Mouse (Mus musculus) spleen, adult 12 weeks (tissue): ENCODE data around the gene Tax1bp1.

Experiments
- DNase-seq: peaks from one replicate; pipeline ENCODE4 v3.0.0; 2022; ENCODE audit warnings: low spot score

Tax1bp1 gene

DNA sequence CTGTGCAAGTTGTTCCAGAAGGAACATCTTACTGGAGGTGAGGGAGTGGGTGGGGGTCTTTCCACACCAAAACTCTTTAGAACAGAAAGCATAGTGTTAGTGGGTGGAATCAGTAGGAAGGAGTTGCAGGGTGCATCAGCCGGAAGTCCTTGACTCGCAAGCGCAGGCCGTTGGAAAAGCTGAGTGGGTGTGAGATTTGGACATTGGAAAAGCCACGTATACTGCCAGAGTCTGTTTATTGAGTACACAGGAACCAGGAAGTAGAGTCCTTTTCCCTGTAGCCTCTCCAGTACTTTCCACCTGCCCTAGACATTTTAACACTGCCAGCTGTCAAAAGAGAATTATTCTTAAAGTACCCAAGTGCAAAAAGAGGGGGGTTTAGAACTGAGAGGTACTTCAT lies 5.7 kb upstream of the Tax1bp1 start:
- no peak for DNase-seq

DNA sequence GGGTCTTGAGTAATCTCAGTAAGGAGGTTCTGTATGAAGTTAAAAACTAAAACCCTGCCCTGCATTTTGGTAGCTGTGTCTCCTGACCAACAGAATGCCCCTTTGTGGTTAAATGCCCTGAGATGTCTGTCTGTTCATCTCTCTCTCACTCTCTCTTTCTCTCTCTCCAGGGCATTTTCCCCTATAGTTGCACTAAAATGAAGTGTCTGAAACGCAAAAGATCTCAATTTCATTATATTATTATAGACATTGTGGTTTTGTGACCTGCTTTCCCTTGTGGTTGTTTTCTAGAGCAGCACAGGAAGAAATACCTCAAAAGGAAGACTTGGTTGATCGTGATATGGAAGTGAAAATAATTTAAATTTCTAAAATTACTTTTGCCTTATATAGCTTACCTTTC lies 966 bp upstream of the Tax1bp1 start:
- DNase-seq, result no peak

DNA sequence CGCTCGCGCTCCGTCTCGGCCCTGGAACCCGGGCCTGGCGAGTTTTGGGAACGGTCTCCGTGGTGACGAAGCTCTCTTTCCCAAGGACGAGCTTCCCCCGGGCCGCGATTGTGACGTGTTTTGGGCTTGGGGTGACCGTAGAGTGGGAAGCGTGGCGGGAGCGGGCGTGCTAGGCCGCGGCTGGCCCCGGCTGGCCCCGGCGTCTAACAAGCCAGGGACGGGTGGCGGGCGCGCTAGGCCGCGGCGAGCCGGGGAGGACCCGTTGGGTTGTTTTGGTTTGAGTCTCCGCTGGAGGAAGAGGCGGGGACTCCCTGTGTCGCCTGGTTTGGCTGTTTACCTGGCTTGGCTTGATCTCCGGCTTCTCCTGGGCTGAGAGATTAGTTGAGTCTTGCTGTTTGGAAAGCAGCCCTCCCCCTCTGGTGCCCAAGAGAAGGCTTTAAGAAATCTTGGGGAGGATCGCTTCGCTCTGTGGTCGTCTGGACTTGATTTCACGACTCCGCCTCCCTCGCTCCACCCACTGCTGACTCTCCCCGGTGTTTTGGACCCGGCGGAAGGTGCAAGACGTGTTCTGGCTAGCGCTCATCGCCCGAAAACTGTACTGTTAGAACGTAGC lies 474 bp downstream of the Tax1bp1 start:
- DNase-seq, result peak; percentile 83

DNA sequence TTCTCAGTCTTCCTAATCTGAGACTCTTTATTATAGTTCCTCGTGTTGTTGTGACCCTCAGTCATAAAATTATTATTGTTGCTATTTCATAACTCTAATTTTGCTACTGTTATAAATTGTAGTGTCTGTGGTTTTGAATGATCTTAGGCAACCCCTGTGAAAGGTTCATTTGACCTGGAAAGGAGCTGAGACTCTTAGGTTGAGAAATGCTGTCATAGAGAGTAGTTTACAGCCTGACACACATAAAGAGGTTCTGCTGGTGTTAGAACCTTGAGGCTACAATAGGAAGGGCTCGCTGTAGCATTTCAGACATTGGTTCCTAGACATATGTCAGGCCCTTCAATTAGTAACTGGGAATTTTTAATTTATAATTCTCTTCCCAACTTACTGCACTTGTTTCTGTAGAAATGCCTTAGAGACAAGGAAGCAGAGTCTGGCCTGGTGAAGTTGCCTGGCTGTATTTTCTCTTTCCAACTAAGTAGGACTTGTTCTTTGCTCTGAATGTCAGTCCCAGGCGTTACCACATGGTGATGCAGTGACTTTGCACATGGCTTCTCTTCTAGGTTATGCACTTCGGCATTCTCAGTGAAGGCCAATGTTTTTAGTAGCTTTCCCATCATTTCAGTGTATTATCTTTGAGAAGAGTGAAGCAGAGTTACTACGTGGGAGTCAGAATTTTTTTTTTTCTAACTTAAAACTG lies 4.1 kb downstream of the Tax1bp1 start:
- no peak for DNase-seq

DNA sequence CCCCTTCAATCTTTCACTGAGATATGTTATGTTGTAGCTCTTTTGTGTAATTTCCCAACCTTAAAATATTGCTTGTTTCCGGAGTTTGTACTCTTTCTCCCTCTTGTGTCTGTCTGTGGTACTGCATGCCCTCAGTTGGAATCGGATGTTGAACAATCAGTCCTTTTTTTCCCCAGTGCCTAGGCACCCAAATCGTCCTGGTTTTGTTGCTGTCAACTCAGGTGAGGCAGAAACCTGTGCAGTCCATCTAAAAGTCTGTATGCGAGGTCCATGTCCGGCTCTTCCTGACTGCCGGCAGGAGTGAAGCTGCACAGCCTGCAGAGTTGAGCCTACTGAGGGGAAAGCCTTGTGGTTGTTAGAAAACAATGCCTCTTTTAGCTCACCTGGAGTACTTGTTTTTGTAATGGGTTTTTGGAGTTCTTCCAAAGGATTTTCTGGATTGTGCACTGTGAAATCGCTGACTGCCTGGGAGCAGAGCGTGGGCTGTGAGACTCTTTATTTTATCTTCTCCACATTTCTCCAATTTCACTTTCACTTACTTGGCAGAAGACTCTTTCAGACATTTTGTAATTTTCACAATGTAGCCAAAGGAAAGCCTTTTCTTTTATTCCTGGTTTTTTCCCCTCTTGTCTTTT lies 11.4 kb downstream of the Tax1bp1 start:
- peak; percentile 31 for DNase-seq

DNA sequence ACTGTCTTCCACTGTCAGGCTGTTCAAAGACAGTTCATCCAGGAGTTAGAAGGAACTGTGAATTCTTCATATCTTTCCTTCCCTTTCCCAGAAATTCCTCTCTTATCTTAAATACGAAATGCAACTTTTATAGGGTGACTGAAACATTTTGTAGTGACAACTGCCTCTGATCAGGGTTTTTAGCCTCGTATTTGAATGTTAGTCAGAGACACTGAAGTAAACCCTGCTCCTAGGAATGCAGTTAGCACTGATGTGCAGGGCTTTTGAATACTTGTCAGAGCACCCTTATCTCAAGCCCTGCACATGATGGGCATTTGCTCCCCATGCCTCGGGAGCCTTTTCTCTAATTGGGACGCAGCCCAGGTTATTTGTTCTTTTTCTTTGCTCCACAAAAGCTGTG lies 16.8 kb downstream of the Tax1bp1 start:
- DNase-seq, result no peak

DNA sequence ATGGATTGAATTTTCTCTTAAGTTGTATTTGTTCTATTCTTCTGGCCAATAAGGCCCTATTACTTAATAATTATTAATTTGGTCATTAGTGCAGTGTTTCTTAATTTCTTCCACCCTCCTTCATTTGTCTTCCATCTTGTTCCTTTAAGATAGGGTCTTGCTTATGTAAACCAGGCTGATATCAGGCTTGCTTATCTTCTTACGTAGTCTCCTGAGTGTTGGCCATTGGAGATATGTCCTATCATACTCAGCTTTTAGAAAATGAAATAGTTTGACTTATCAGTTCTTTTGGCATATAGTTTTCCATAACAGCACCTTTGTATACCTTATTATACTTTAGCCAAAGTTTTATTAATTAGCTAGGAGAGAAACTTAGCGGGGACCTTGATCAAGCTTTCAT lies 21.1 kb downstream of the Tax1bp1 start:
- no peak for DNase-seq

DNA sequence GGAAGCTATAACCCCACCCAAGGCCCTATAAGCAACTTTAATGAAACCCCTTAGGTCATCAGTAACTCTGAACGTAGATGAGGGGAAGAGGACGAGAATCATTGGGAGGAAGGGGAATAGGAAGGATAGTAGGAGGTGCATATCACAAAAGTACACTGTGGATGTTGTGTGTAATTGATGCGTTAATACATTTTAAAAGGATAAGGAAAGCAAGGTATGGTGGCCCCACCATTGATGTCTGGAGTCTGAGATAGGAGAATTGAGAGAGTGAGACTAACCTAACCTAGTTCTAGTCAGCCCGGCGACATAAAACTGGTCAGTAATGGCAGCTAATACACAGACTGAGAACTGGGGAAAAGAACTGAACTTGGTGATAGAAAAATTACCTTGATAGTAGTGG lies 39.3 kb downstream of the Tax1bp1 start:
- no peak for DNase-seq

DNA sequence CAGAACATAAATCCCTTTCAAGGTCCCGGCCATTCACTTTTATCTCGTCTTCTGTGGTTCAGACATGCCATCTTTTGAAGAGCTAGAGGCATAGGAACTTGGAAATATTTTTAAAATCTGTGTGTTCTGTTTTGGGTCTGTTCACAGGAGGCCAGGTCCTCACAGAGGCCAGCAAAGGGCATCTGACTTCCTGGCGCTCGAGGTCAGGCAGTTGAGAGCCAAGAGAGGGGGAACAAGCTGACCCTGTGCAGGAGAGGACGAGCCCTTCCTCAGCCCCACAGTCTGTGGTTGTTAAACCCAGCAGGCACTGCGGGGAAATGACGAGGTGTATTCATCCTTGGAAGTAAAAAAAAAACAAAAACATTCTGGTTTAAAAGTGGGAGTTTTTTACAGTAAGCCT lies 51.7 kb downstream of the Tax1bp1 start:
- no peak for DNase-seq

DNA sequence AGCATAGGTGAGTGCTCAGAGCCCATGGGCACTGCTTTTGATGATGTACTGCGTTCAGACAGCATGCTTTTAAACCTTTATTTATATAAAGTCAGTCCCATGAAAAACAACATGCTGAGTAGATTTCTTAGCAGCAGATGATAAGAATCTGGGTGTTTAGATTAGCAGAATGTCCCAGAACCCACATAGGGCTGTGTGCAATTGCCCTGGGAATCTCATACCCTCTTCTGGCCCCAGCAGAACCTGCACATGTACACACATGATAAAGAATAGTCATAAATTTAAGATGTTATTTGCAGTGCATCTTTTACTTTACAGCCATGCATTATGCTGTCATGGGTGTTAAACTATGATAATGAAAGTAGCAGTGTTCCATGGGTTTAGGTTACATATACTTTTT lies 57.3 kb downstream of the Tax1bp1 start:
- DNase-seq, result no peak

DNA sequence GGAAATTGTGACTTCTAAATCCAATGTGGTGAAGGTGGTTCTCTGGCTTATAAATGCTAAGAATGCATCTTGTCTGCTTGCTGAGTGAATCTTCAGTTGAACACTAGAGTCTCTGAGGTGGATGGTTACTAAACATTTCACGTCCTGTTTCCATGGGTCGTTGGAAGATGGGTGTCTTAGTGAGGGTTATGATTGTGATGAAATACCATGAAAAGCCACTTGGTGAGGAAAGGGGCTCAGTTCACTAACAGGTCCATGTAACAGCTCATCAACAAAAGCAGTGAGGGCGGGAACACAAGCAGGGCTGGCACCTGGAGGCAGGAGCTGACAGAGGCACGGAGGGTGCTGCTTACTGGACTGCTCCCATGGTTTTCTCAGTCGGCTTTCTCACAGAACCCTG lies 59.6 kb downstream of the Tax1bp1 start:
- no peak for DNase-seq

DNA sequence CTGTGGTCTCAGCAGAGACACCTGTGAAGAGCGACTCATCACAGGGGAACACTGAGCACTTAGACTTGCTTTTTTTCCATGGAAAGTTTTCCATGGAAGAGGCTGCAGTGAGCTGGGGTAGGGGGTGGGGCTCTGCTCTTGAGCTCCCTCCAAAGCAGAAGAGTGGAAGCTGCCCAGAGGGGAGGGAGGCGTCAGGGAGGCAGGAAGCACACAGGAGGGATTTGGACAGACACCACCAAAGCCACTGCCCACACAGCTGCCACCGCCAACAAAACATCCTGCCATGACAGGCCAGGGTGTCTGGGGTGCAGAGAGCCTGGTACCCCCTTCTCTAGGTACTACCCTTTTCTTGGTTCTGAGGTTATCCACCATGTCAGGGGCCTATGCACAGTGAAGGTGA lies 61.8 kb downstream of the Tax1bp1 start:
- no peak for DNase-seq

DNA sequence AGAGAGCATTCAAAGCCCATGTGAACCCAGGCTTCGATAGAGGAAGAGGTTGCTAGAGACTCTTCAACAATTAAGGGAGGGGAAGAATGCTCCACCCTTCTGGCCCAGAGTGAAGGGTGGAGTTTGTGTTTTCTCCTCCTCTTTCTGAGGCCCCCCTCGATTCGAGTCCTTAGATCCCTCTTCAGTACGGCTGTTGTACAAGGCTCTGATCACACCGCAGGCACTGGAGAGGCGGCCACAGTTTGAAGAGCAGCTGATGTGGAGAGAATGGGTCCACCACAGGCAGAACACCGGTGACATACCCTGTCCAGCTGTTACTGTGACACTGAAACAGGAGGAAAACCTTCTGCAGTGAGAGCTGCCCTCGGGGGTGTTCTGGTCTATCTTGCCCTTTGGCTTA lies 62.4 kb downstream of the Tax1bp1 start:
- DNase-seq, result no peak

DNA sequence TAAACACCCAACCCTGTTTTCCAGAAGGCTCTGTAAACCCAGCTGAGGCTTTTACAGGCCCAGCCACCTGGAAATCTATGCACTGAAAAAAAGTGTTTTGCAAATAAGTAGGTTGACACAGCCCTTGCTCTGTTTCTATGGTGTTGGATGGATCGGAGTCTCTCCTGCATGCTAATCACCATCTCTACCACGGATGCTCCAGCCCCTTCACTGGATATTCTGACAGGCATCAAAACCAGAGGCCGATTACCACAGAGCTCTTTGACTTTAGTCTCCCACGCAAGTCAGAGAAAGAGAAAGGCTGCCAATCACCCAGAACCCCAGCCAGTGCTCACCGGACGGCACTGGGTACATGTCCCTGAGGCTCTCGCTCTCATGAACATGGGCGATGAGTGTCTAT lies 63.5 kb downstream of the Tax1bp1 start:
- DNase-seq, result no peak

DNA sequence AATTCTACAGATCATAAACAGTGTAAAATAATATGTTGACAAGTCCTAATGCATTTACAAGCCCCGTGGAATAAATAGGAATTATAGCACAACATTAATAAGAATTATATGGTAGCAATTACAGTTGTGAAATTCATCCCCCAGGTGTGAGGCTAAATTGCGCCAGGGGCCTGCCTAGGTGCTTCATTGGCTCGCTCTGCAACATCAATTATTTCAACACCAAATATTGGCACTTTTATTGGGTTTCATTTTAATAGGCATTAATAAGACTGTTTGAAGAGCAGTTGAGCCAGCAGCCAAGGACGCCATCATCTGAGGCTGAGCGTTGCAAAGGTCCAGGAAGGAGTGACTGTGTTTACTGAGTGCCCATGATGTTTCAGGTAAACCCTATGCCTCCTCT lies 65.0 kb downstream of the Tax1bp1 start:
- no peak for DNase-seq

DNA sequence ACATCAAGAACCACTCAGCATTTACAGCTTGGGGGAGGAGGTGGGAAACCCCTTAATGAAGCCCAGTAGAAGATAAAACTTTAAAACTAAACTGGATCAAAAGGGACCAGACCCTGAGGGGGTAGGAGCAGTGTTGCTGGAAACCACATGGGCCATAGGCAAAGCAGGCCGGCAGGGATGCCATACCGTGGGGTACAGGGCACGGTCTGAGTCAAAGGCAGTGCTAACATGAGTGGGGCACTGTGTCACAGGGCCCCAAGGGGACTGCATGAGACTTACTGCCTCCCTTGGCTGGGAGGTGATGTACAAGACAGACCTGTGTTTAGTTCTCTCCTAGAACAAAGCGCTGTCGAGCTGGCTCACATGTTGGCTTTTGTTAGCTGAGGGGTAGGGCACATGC lies 66.0 kb downstream of the Tax1bp1 start:
- DNase-seq, result no peak

DNA sequence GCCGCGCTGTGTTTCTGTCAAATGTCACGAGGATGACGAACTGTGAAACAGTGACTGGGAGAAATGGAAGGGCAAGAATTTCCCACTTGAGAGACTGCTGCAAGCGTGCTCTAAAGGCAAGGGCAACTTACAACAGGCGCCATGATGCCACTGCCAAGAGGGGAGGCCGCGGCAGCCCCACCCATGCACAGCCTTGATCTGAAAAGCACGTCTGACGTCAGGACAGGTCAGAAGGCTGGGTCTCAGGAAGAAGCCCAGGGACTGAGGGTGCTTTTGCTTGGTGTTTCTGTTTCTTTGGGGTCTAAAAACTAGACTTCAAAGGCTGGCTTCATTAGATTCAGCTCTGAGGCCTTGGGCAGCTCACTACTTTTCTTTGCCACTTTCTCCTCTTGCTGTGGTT lies 76.8 kb downstream of the Tax1bp1 start:
- no peak for DNase-seq

DNA sequence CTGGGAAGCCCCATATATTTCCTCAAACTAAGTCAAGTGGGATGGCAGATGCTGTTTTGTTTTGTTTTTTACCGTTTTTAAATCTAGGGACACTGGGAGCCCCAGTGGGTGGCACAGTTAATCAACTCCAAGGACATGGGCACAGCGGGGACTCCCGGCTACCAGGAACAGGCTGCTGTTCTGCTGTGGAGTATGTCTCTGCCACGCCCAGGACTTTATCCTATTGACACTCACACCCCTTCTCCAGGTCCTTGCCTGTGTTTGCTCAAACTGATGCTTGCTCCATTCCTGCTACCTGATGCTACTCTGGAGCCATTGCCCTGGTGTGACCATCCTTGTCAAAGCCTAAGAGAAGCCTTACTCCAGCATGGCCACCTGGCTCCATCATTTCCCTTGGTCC lies 77.3 kb downstream of the Tax1bp1 start:
- DNase-seq, result no peak

DNA sequence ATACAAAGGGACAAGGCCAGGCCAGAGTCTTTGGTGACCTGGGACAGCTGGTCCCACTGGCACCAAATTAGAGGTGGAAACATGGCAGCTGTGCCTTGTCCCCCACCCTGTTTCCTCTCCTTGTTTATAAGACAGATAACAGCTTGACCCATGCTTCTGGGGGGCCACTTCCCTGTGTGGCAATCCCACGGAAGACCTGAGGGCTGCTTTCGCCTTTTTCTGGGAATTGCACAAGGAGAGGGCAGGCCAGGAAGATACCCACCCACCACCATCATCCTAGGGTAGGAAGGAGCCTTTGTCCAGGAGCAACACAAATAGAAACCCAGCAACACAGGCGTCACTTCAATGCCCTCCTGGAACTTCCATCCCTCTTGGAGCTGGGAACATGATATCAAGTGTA lies 78.9 kb downstream of the Tax1bp1 start:
- no peak for DNase-seq

DNA sequence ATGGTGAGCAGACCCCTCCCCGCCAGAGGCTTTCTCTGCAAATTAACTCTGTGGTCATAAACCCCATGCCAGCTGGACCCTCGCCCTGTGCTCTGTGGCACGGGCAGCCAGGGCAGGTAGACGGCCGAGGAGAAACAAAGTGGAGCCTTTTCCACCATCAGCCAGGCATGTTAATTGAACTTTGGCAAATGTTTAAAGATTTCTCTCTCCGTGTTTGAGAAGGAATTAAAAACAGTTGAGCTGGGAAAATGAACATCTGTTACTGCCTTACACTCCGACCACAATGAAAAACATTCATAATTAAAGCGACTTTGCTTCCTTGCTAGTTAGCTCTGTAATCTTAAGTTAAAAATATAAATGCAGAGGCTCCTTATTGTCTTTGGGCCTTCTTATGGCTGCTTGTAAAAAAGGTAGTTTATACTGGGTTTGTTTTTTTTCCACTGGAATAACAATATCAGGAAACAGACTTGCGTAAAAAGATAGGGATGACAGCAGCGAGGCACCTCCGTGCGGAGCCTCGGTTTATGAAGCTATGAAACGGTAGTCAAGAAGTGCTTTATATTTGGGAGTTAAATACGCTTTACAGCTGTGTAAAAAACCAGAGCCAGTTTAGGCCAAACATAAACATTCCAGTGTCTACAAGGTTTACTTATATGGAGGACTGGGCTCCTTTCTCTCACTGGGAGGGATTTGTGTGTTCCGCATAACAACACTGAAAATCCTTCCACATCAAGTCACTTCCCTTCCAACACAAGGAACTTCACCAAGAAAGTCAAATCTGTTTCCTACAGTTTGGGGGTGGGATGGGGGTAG lies 81.7 kb downstream of the Tax1bp1 start:
- DNase-seq, result no peak

DNA sequence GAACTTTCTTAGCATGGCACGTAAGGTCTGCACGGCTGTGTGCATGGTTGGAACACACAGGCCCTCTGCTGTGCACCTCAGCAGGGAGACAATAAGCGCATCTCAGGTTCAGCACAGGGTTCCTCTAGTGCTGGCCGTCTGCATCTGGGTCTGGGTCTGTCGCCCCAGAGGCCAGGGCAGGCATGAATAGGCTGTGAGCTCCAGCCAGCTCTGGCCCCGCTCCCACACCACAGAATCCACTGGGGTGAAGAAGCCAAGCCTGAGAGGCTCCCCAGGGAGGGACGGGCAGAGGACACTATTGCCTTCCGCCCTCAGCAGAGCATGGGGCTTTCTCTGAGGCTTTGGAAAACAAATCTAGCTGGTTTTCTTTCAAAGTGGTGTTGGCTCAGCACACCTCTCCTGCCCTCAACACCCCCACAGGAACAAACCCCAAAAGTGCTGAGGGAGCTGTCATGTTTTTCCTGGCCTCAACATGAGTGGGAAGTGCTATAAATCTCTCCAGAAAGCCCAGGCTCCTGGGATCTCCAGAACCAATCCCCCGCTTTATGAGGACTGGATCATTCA lies 82.6 kb downstream of the Tax1bp1 start:
- no peak for DNase-seq

DNA sequence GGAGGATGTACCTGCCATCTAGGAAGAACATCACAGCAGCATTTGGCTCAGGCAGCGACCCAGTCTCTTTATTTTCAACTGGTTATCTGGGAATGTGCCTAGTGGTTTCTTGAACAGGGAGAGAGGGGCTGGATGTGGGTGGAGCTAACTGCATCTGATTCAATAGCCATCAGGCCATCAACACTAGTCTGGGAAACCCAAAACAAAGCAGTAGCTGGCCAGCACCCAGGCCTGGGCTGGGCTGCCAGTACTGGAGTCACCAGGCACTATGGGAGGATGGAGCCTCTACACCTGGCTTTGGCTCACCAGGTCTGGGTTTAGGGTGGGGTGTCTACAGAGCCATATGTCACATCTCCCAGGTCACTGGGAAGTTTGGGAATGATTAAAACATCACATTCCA lies 83.2 kb downstream of the Tax1bp1 start:
- DNase-seq, result no peak
